Comparison of ENCODE assay signal across 18 mouse cellular contexts in genomic region chr10:115467985-115468384, GRCm38 (mm10).
"Had no signal": no experiment of that assay in that cellular context is flagged by ENCODE, and none has a peak within 500 bp of the region (broad histone marks: within the 10 kb centered on the region; RNA-seq: fewer than 3 reads in every experiment).

No protein-coding gene starts in this region.

- H3K27ac ChIP-seq: midbrain, embryonic 10.5 days; midbrain, embryonic 12.5 days; neural tube, embryonic 15.5 days had no signal

- H3K9me3 ChIP-seq: midbrain, embryonic 10.5 days; midbrain, embryonic 12.5 days; neural tube, embryonic 13.5 days; neural tube, embryonic 15.5 days had no signal

- H3K36me3 ChIP-seq: midbrain, embryonic 12.5 days; neural tube, embryonic 13.5 days; neural tube, embryonic 15.5 days had no signal

- H3K4me2 ChIP-seq: lung, embryonic 14.5 days; midbrain, embryonic 12.5 days; neural tube, embryonic 13.5 days; neural tube, embryonic 15.5 days had no signal

- H3K27me3 ChIP-seq: midbrain, embryonic 12.5 days; neural tube, embryonic 13.5 days; neural tube, embryonic 15.5 days had no signal

- H3K4me1 ChIP-seq: midbrain, embryonic 12.5 days had no signal

- H3K9ac ChIP-seq: lung, embryonic 14.5 days; midbrain, embryonic 12.5 days; neural tube, embryonic 13.5 days; neural tube, embryonic 15.5 days had no signal

- DNase-seq: lung, embryonic 14.5 days; lung, postnatal 10 days; lung, postnatal 4 days; midbrain, embryonic 14.5 days; retina, postnatal 1 day; right cerebral cortex, adult 18-20 months; right cerebral cortex, postnatal 25 days; right cerebral cortex, postnatal 4 days; spleen, adult 18-20 months; thymus, adult 18-20 months; thymus, postnatal 14 days; thymus, postnatal 36 days had no signal

- H3K4me3 ChIP-seq: midbrain, embryonic 10.5 days; midbrain, embryonic 12.5 days; myocyte; neural tube, embryonic 13.5 days; neural tube, embryonic 15.5 days had no signal

- ATAC-seq: midbrain, embryonic 16.5 days had no signal
